Mouse (Mus musculus) erythroblast, adult 5-6 weeks (primary cell): ENCODE measurements around the gene Gm7137. TPM values are rescaled to one million over a fixed set of nuclear protein-coding genes. Genes with fewer than 3 reads are reported as not detected.
"Not testable (repeated sequence)": the region's sequence is repeated elsewhere in the genome, so short reads cannot be mapped to it uniquely, and the experiment has no call there.

Experiments
- ATAC-seq: replicated peaks from 2 replicates; pipeline ENCODE4 v1.8.0; 2016; ENCODE audit warnings: moderate number of reproducible peaks, mild to moderate bottlenecking, moderate TSS enrichment, inconsistent platforms; ENCODE audit not compliant: poor library complexity, low FRiP score, severe bottlenecking
- total RNA-seq, 2 experiments: library from RNA; stranded (forward) in 1 of 2; stranded (reverse) in 1 of 2; fragments of 150-400 nt in 1 of 2; fragments of 200-764, 138-1000 nt in 1 of 2; gene quantifications; 2 replicates each; pipeline versions ENCODE4 v1.2.3 to v1.2.4; 2015 to 2017; ENCODE audit warnings: low replicate concordance in 2 of 2

Gm7137 gene
- total RNA-seq (2015; ENCODE audit: low replicate concordance) = not detected in 2 replicates
- not detected in 2 replicates for total RNA-seq (2017; ENCODE audit: low replicate concordance)

GRCm38 (mm10) chr10:77787876-77788275, at the start of gene Gm7137:
TSS of gene Gm7137 (minus strand) at chr10:77788200.
- not testable (repeated sequence) for ATAC-seq

- ATAC-seq = no peak
Measured at GRCm38 (mm10) chr10:77835647-77836046, 47.6 kb upstream of the Gm7137 start, which contains the start of gene Krtap10-10. TSS of gene Krtap10-10 (plus strand) at chr10:77835947.

- ATAC-seq = no peak
Measured at GRCm38 (mm10) chr10:77826951-77827350, 39.0 kb upstream of the Gm7137 start, which contains the start of gene Krtap10-4. TSS of gene Krtap10-4 (minus strand) at chr10:77827095.

- no peak for ATAC-seq
Measured at GRCm38 (mm10) chr10:77819203-77819602, 31.2 kb upstream of the Gm7137 start.

DNA sequence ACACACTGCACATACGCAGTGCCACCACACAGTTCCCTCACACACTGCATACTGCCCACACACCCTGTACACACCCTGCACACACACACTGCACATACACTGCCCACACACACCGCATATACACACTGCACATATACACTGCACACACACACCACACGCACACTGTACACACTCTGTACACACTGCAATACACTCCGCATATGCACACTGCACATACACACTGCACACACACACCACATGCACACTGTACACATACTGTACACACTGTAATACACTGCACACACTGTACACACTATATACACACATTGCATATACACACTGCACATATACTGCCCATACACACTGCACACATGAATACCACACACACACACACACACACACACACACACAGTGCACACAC, 30.5 kb upstream of the Gm7137 start:
- peak; percentile 39; the same call in 1 of the 2 replicates for ATAC-seq

DNA sequence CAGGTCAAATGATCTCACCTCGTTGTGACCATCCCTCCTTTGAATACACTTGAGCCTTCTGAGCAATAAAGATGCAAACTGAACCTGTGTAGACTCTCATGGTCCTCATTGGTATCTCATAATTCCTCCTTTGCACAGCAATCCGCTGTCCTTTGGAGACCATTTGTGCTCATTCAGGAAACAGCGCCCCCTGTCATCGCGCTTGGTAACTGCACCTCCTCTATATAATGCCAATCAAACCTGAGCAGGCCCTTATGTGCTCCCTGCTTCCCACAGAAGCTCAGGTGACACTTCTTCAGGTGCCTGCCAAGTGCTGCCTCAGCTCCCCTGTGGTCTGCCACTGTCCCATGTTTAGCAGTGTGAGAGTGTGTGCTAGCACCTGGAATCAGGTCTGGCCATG, 27.5 kb upstream of the Gm7137 start:
- 0 out of 2 replicates have a peak, but pooled peaks have one; percentile 37 for ATAC-seq

- ATAC-seq = no peak
Measured at GRCm38 (mm10) chr10:77814382-77814781, 26.4 kb upstream of the Gm7137 start, which contains the start of gene Gm2696. TSS of gene Gm2696 (plus strand) at chr10:77814682.

DNA sequence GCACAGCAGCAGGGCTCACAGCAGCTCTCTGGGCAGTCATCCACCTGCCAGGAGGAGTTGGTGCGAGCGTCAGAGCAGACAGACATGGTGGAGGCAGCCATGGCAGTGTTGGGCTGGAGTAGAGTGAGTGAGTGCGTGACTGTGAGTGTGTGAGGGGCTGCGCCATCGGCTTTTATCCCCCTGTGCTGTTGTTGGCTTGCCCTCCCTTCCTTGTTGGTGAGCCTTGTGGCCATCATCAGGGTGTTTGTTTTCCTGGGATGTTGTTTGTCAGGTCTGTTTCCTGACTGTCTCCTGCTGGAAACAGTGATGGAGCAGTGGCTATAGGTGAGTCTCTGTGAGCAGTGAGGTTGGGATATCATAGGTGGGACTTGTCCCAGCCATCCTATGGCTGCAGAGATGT, 23.7 kb upstream of the Gm7137 start, which contains the start of gene Gm9507:
TSS of gene Gm9507 (minus strand) at position 101 of the 400 bp plus-strand sequence.
- ATAC-seq = no peak

DNA sequence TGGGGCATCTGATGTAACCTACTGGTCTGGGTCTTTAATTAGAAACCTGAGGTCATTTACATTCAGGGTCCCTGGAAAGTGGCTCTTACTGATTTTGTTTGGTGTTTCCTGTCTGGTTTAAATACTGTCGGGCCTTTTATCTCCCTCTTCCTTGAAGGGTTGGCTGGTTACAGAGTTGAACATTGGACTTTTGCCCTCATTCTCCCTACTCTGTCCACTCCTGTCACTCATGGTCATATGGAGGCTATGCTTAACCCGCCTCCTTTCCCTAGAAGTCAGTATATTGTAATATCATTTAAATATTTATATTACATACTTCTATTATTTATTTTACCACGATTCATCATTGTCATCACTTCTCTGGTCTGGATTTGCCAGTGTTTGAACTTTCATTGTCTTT, 16.1 kb upstream of the Gm7137 start:
- no peak for ATAC-seq

- no peak for ATAC-seq
Measured at GRCm38 (mm10) chr10:77798921-77799508, 11.0 kb upstream of the Gm7137 start, which contains the start of gene Gm19668. TSS of gene Gm19668 (minus strand) at chr10:77799133.

DNA sequence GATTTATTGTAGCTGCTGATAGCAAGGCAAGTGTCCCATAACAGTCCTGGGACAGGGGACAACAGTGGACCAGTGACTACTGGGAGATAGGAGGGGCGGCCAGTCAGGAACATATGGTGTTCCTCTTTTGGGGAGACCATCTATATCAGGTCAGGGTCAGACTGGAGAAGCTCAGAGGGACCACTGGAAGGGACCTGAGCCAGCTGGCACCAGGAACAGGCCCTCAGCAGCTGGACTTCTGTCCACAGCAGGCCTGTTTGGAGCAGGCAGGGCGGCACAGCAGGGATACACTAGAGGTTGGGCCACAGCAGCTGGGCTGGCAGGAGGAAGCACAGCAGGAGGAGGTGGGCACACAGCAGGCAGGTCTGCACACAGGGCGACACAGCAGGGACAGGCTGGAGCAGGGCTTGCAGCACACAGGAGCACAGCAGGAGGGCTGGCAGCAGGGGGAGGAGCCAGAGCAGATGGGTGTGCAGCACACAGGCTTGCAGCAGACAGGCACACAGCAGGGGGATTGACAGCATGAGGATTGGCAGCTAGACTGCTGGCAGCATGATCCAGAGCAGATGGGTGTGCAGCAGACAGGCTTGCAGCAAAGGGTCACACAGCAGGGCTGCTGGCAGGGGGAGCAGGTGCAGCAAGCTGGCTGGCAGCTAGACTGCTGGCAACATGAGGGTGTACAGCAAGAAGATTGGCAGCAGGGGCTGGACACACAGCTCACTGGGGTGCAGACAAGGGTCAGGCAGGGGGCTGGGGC, 10.3 kb upstream of the Gm7137 start:
- not testable (repeated sequence) for ATAC-seq

DNA sequence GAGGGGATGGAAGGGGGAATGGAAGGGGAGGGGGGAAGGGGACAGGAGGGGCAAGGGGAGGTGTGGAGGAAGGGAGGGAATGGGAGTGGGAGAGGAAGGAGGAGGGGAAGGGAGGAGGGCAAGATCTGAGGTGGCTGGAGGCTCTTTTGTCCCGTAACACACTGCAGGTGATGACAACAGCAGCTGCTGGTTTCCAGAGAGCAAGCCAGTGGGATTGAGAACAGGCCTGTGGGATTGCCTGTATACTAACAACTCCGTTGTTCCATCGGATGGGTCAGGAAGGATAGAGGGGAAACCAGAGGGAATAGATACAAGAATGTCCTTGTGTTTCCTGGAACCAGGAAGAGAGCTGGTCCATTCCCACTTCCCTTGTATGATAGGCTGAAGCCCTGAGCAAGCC, 9.7 kb upstream of the Gm7137 start:
- no peak for ATAC-seq

DNA sequence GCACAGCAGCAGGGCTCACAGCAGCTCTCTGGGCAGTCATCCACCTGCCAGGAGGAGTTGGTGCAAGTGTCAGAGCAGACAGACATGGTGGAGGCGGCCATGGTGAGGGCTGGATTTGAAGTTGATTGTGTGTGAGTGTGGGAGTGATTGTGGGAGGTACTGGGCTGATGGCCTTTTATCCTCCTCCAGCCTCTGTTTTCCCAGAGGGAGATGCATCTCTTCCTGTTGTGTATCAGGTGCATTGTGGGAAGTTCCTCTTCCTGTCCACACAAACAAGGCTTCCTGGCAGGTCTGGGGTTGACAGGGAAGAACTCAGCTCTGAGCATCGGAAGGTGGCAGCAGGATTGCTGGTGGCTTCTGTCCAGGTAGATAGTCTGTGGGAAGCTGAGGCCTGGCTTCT, 7.0 kb upstream of the Gm7137 start, which contains the start of gene Gm9639:
TSS of gene Gm9639 (minus strand) at position 101 of the 400 bp plus-strand sequence.
- no peak for ATAC-seq

GRCm38 (mm10) chr10:77788621-77789020, 621 bp upstream of the Gm7137 start:
- ATAC-seq = no peak

GRCm38 (mm10) chr10:77783396-77783795, 4.6 kb downstream of the Gm7137 start:
- ATAC-seq = not testable (repeated sequence)

- ATAC-seq = not testable (repeated sequence)
Measured at GRCm38 (mm10) chr10:77782442-77782841, 5.6 kb downstream of the Gm7137 start, which contains the start of gene Gm3250. TSS of gene Gm3250 (minus strand) at chr10:77782542.

DNA sequence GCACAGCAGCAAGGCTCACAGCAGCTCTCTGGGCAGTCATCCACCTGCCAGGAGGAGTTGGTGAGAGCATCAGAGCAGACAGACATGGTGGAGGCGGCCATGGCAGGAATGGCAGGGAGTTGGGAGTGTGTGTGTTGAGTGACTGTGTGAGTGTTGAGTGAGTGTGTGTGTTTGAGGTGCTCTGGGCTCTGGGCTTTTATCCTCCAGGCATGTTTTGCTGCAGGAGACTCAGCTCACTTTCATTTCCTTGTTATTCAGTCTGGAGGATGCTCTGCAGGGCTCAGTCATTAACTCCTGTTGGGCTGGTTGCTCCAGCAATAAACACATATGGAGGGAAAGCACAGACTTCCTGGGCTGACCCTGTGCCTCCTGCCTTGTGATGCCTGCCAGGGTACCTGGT, 11.2 kb downstream of the Gm7137 start, which contains the start of gene Gm7138:
TSS of gene Gm7138 (minus strand) at position 101 of the 400 bp plus-strand sequence.
- ATAC-seq = not testable (repeated sequence)

GRCm38 (mm10) chr10:77772142-77772541, 15.9 kb downstream of the Gm7137 start:
- not testable (repeated sequence) for ATAC-seq

- ATAC-seq = not testable (repeated sequence)
Measured at GRCm38 (mm10) chr10:77771225-77771624, 16.8 kb downstream of the Gm7137 start, which contains the start of gene Gm3238. TSS of gene Gm3238 (minus strand) at chr10:77771325.

GRCm38 (mm10) chr10:77769727-77770126, 18.3 kb downstream of the Gm7137 start:
- no peak for ATAC-seq
